Mouse (Mus musculus) activated CD4-positive, CD25-positive, alpha-beta regulatory T cell, adult 9 weeks (primary cell): ENCODE results near the gene Hsd11b2. TPM values are rescaled to one million over a fixed set of nuclear protein-coding genes. Genes with fewer than 3 reads are reported as not detected.

ENCODE experiments used
- polyA plus RNA-seq: library from polyadenylated mRNA; unstranded; fragments of 100-300 nt; shearing (Covaris generic); gene quantifications from one replicate; pipeline ENCODE4 v1.2.1, GENCODE M21; 2017

Hsd11b2 gene
- not detected for polyA plus RNA-seq

GRCm38 (mm10) chr8:105518436-105519313, at the start of gene Hsd11b2:
TSS of gene Hsd11b2 (plus strand) at chr8:105518755.

GRCm38 (mm10) chr8:105471314-105472015, 47.1 kb upstream of the Hsd11b2 start, which contains the start of gene Tppp3:
TSS of gene Tppp3 (minus strand) at chr8:105471526.

DNA sequence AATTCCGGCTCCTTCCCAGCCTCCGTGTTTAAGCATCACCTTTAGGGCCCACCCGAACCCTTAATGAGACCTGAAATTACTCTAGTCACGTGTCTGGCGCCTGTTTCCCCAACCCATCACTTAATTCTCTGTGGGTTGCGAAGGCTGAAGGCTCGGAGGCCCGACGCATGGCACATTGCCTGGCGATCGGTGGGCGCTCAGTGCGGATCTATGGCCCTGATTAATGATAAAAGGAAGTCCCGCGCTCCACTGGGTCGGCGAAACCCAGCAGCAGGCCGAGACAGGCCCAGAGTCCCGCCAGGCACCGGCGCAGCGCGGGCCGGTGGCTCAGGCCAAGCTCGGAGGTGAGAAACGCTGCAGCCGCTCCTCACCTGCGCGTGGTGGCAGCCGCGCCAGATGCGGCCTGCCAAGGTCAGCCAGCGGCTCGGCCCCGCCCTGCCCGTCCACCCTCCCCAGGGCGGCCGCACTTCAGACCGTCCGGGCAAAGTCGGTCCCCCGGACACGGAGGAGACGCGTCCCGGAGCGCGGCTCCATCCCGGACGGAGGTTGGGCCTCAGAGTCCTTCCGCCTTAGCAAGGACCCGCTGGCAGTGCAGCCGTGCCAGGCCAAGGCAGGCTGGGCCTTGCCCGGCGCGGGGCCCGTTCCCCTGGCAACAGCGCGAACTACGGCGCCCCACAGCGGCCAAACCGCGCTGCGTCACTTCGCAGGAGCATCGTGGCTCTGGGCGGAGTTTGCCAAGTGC, 21.9 kb upstream of the Hsd11b2 start, which contains the start of gene Zdhhc1:
Gene Zdhhc1 (minus strand): TSS at position 464 of the 742 bp plus-strand sequence.

DNA sequence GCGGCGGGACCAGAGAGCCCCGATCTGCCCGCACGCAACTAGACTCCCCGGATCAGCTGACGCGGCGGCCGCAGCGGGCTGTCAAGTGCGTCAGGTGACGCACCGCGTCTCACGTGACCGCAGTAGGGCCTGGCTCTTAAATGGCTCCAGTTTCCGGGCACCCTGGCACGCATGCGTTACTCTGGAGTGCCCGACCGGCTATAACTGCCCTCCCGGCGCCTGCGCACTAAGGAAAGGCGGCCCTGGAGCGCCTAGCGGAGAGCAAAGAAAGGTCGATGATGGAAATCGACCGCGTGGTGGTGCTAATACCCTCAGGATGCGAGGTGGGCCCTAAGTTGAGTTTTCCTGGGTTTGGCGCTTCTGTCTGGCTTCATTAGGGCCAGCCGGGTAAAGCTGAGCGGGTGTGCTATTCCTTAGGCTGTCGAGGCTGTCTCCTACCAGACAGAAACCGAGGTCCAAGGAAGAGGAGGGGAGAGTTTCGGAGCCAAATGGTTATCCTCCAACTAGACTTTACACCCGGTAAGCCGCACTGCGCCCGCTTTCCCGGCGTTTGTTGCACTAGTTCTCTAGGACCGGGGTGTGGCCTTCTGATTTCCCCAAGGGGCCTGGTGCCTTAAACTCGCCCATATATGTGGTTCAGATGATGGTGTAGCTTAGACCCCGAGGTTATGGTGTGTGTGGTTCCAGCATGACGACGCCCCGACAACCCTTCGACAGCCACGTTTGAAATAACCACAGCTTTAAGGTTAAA, 47.6 kb downstream of the Hsd11b2 start, which contains the start of gene Atp6v0d1:
Gene Atp6v0d1 (minus strand): TSS at position 96 of the 751 bp plus-strand sequence.

Other genes starting within 250 kb of the Hsd11b2 start
- gene Hsf4, start 249.0 kb upstream of the Hsd11b2 start, polyA plus RNA-seq, result 0.86 TPM
- gene Nol3, start 242.6 kb upstream of the Hsd11b2 start, polyA plus RNA-seq, result not detected
- 1.9 TPM for gene 4931428F04Rik, start 228.9 kb upstream of the Hsd11b2 start, polyA plus RNA-seq
- gene Exoc3l, start 222.7 kb upstream of the Hsd11b2 start, polyA plus RNA-seq, result 2.1 TPM
- 82.3 TPM for gene E2f4, start 221.1 kb upstream of the Hsd11b2 start, polyA plus RNA-seq
- gene Elmo3, start 213.2 kb upstream of the Hsd11b2 start, polyA plus RNA-seq, result 8.1 TPM
- gene Lrrc29, start 192.5 kb upstream of the Hsd11b2 start, polyA plus RNA-seq, result 2.6 TPM
- 151 TPM for gene Tmem208, start 192.4 kb upstream of the Hsd11b2 start, polyA plus RNA-seq
- gene Fhod1, start 170.8 kb upstream of the Hsd11b2 start, polyA plus RNA-seq, result 1.8 TPM
- 0.59 TPM for gene Slc9a5, start 169.9 kb upstream of the Hsd11b2 start, polyA plus RNA-seq
- gene Plekhg4, start 145.5 kb upstream of the Hsd11b2 start, polyA plus RNA-seq, result not detected
- gene Kctd19, start 105.3 kb upstream of the Hsd11b2 start, polyA plus RNA-seq, result not detected
- gene Lrrc36, start 105.2 kb upstream of the Hsd11b2 start, polyA plus RNA-seq, result not detected
- gene Tppp3, start 47.2 kb upstream of the Hsd11b2 start, polyA plus RNA-seq, result 1.3 TPM
- gene Zdhhc1, start 21.9 kb upstream of the Hsd11b2 start, polyA plus RNA-seq, result 2.2 TPM
- 48.8 TPM for gene Atp6v0d1, start 47.3 kb downstream of the Hsd11b2 start, polyA plus RNA-seq
- gene Ripor1, start 86.5 kb downstream of the Hsd11b2 start, polyA plus RNA-seq, result 15.5 TPM
- 38.0 TPM for gene Ctcf, start 117.8 kb downstream of the Hsd11b2 start, polyA plus RNA-seq
- 3.3 TPM for gene Agrp, start 118.6 kb downstream of the Hsd11b2 start, polyA plus RNA-seq
- 18.9 TPM for gene Carmil2, start 167.5 kb downstream of the Hsd11b2 start, polyA plus RNA-seq
- gene Acd, start 182.3 kb downstream of the Hsd11b2 start, polyA plus RNA-seq, result 72.4 TPM
- 10.7 TPM for gene Pard6a, start 182.4 kb downstream of the Hsd11b2 start, polyA plus RNA-seq
- gene 4933405L10Rik, start 188.9 kb downstream of the Hsd11b2 start, polyA plus RNA-seq, result not detected
- gene Enkd1, start 189.5 kb downstream of the Hsd11b2 start, polyA plus RNA-seq, result 3.5 TPM
- gene Gfod2, start 239.9 kb downstream of the Hsd11b2 start, polyA plus RNA-seq, result 4.7 TPM